Mouse (Mus musculus): Measurements from ENCODE around the gene Dll4. TPM values are rescaled to one million over a fixed set of nuclear protein-coding genes. Genes with fewer than 3 reads are reported as not detected.

Dll4 gene
- 4.8 and 5.5 TPM in 2 replicates for polyA plus RNA-seq (2015; fragmentation: Nextera tagmentation; extraction: Ambion mirVana)

GRCm38 (mm10) chr2:119325568-119326143 is at the start of gene Dll4:
TSS of gene Dll4 (plus strand) at chr2:119325784.
- Histone ChIP-seq H3K9ac (replicated peaks; ENCODE audit: low read depth, low read length) (peak within 1 kb of the TSS; percentile 47), H3K4me3 (replicated peaks; ENCODE audit: low read length) (peak within 1 kb of the TSS; percentile 50), H3K27ac (ENCODE audit: low read length) (no peak within 1 kb of the TSS), H3K4me1 (replicated peaks; ENCODE audit: control insufficient read depth, insufficient read depth, low read length) (peaks cover 57% of the 10 kb centered on the region), H3K36me3 (ENCODE audit: control insufficient read depth, insufficient read depth) (no peaks in the 10 kb centered on the region), H3K27me3 (replicated peaks; ENCODE audit: control insufficient read depth, insufficient read depth, low read length) (peaks cover 68% of the 10 kb centered on the region), H3K4me2 (ENCODE audit: low read length) (peak within 1 kb of the TSS; percentile 86), H3K9me3 (ENCODE audit: control insufficient read depth, low read length) (no peaks in the 10 kb centered on the region)
- no peak for ATAC-seq
- 0% methylated on average over 33 of the region's 33 CpGs for WGBS

DNA sequence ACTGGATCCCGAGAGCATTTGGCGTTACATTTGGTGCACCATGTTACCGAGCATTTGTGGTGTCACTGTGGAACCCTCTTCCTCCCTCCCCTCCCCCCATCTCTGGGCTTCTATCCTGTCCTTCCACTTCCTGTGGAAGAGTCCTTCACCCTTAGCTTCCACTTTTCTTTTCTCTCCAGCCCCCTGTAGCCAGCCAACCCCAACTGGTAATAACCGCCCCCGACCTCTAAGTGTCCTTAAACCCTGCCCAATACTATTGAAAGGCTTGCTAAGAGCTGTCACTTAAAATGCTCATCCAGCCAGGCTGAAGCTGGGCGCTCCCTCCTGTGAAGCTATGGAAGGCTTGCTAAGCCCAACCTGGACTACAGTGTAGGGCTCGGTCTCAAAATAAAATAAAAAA is 48.7 kb upstream of the Dll4 start:
- H3K4me3 ChIP-seq (replicated peaks; ENCODE audit: low read length), result no peak overlapping the region
- 82% methylated on average over 7 of the region's 7 CpGs for WGBS
- H3K36me3 ChIP-seq (ENCODE audit: control insufficient read depth, insufficient read depth), result no peaks in the 10 kb centered on the region
- no peak overlapping the region for H3K4me2 ChIP-seq (ENCODE audit: low read length)
- no peak overlapping the region for H3K27ac ChIP-seq (ENCODE audit: low read length)
- H3K27me3 ChIP-seq (replicated peaks; ENCODE audit: control insufficient read depth, insufficient read depth, low read length), result no peaks in the 10 kb centered on the region
- no peaks in the 10 kb centered on the region for H3K9me3 ChIP-seq (ENCODE audit: control insufficient read depth, low read length)
- no peaks in the 10 kb centered on the region for H3K4me1 ChIP-seq (replicated peaks; ENCODE audit: control insufficient read depth, insufficient read depth, low read length)
- no peak overlapping the region for H3K9ac ChIP-seq (replicated peaks; ENCODE audit: low read depth, low read length)
- no peak for ATAC-seq

- Histone ChIP-seq H3K4me3 (replicated peaks; ENCODE audit: low read length) (no peak overlapping the region), H3K4me1 (replicated peaks; ENCODE audit: control insufficient read depth, insufficient read depth, low read length) (no peaks in the 10 kb centered on the region), H3K27me3 (replicated peaks; ENCODE audit: control insufficient read depth, insufficient read depth, low read length) (no peaks in the 10 kb centered on the region), H3K27ac (ENCODE audit: low read length) (no peak overlapping the region), H3K9me3 (ENCODE audit: control insufficient read depth, low read length) (no peaks in the 10 kb centered on the region), H3K36me3 (ENCODE audit: control insufficient read depth, insufficient read depth) (no peaks in the 10 kb centered on the region), H3K9ac (replicated peaks; ENCODE audit: low read depth, low read length) (no peak overlapping the region), H3K4me2 (ENCODE audit: low read length) (no peak overlapping the region)
- ATAC-seq, result no peak
- WGBS, result 86% methylated on average over 23 of the region's 23 CpGs
Measured at GRCm38 (mm10) chr2:119277810-119278209, 47.8 kb upstream of the Dll4 start.

DNA sequence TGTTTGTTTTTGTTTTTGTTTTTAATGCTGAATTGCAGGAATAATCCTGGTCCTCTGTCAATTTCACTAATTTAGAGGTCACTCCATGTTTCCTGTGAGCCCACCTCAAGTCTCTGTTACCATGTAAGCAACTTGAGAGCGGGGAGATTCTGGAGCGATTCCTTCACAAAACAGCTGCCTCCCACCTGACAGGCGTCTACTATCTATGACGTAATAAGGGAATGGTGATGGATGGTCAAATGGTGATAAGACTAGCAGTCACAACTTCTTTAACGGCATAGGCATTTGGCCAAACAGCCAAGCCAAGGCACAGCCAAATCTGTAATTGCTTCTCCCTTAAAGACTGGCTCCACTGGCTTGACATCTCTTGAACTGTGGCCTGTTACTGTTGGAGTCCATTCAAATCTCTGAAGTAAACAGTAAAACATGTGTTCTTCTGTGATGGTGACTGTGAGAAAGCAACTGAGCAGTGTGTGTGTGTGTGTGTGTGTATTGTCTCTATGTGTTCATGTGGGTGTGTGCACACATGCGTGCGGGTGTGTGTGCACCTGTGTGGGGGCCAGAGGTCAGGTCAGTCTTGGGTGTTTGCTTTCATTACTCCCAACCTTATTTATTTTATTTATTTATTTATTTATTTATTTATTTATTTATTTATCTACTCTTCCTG is 43.6 kb upstream of the Dll4 start:
- H3K4me3 ChIP-seq (replicated peaks; ENCODE audit: low read length), result no peak overlapping the region
- H3K9me3 ChIP-seq (ENCODE audit: control insufficient read depth, low read length), result no peaks in the 10 kb centered on the region
- WGBS, result 88% methylated on average over 7 of the region's 7 CpGs
- ATAC-seq, result no peak
- no peak overlapping the region for H3K27ac ChIP-seq (ENCODE audit: low read length)
- H3K9ac ChIP-seq (replicated peaks; ENCODE audit: low read depth, low read length), result no peak overlapping the region
- no peak overlapping the region for H3K4me2 ChIP-seq (ENCODE audit: low read length)
- H3K36me3 ChIP-seq (ENCODE audit: control insufficient read depth, insufficient read depth), result no peaks in the 10 kb centered on the region
- H3K4me1 ChIP-seq (replicated peaks; ENCODE audit: control insufficient read depth, insufficient read depth, low read length), result no peaks in the 10 kb centered on the region
- no peaks in the 10 kb centered on the region for H3K27me3 ChIP-seq (replicated peaks; ENCODE audit: control insufficient read depth, insufficient read depth, low read length)

DNA sequence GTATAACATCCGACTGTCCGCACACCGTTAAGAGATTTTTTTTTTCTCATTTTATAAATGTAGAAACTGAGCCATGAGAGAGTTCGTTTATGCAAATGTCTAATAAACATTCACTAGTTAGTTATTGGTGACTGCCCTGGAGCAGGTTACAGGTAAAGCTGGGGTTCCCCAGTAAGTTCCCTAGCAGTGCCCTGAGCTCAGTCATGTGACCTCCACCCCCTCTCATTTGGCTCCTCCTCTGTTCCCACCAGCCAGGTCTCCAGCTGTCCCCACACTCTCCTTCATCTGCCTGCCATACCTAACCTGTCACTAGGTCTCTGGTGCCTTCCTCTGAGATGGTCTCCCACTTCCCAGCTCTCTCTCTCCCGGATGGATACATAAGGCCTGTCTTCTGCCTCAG is 38.2 kb upstream of the Dll4 start:
- H3K9ac ChIP-seq (replicated peaks; ENCODE audit: low read depth, low read length), result no peak overlapping the region

GRCm38 (mm10) chr2:119288270-119288882 is 37.2 kb upstream of the Dll4 start, which contains the start of gene Vps18:
TSS of gene Vps18 (plus strand) at chr2:119288740.
- Histone ChIP-seq H3K4me1 (replicated peaks; ENCODE audit: control insufficient read depth, insufficient read depth, low read length) (peaks cover 17% of the 10 kb centered on the region), H3K4me3 (replicated peaks; ENCODE audit: low read length) (peak within 1 kb of the TSS; percentile 78), H3K9ac (replicated peaks; ENCODE audit: low read depth, low read length) (peak within 1 kb of the TSS; percentile 80), H3K9me3 (ENCODE audit: control insufficient read depth, low read length) (no peaks in the 10 kb centered on the region), H3K27ac (ENCODE audit: low read length) (peak within 1 kb of the TSS; percentile 76), H3K27me3 (replicated peaks; ENCODE audit: control insufficient read depth, insufficient read depth, low read length) (no peaks in the 10 kb centered on the region), H3K4me2 (ENCODE audit: low read length) (peak within 1 kb of the TSS; percentile 83), H3K36me3 (ENCODE audit: control insufficient read depth, insufficient read depth) (peaks cover 2% of the 10 kb centered on the region; the same call in 1 of the 2 replicates)
- peak; percentile 95 for ATAC-seq
- WGBS, result under 1% methylated on average over 31 of the region's 31 CpGs

More for the DNA sequence above, 38.2 kb upstream of the Dll4 start:
- H3K36me3 ChIP-seq (ENCODE audit: control insufficient read depth, insufficient read depth), result no peaks in the 10 kb centered on the region
- no peak for ATAC-seq
- H3K4me2 ChIP-seq (ENCODE audit: low read length), result no peak overlapping the region
- H3K27me3 ChIP-seq (replicated peaks; ENCODE audit: control insufficient read depth, insufficient read depth, low read length), result no peaks in the 10 kb centered on the region
- H3K9me3 ChIP-seq (ENCODE audit: control insufficient read depth, low read length), result no peaks in the 10 kb centered on the region
- no peak overlapping the region for H3K27ac ChIP-seq (ENCODE audit: low read length)
- 89% methylated on average over 5 of the region's 5 CpGs for WGBS
- H3K4me3 ChIP-seq (replicated peaks; ENCODE audit: low read length), result no peak overlapping the region
- peaks cover 17% of the 10 kb centered on the region for H3K4me1 ChIP-seq (replicated peaks; ENCODE audit: control insufficient read depth, insufficient read depth, low read length)

DNA sequence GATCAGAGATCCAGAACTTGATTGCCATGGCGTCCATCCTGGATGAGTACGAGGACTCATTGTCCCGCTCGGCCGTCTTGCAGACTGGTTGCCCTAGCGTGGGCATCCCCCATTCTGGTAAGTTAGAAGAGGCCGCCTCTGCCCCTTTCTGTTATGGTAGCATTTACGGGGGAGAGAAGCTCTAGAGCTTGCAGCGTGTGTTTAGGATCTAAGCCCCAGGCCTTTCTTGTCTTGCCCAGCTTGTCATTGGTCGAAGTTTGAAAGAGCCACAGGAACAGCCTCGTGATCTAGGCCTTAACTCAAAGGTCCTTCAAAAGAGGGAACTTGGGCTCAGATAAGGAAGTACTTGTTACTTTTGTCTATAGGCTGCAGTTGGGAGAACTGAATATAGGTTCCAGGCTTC is 36.6 kb upstream of the Dll4 start:
- Histone ChIP-seq H3K4me3 (replicated peaks; ENCODE audit: low read length) (peak overlapping the region; percentile 78), H3K36me3 (ENCODE audit: control insufficient read depth, insufficient read depth) (peaks cover 2% of the 10 kb centered on the region; the same call in 1 of the 2 replicates), H3K4me2 (ENCODE audit: low read length) (peak overlapping the region; percentile 83), H3K9me3 (ENCODE audit: control insufficient read depth, low read length) (no peaks in the 10 kb centered on the region), H3K27me3 (replicated peaks; ENCODE audit: control insufficient read depth, insufficient read depth, low read length) (no peaks in the 10 kb centered on the region), H3K4me1 (replicated peaks; ENCODE audit: control insufficient read depth, insufficient read depth, low read length) (peaks cover 17% of the 10 kb centered on the region), H3K9ac (replicated peaks; ENCODE audit: low read depth, low read length) (peak overlapping the region; percentile 80), H3K27ac (ENCODE audit: low read length) (no peak overlapping the region; the same call in 1 of the 2 replicates)
- WGBS, result under 1% methylated on average over 11 of the region's 11 CpGs
- peak; percentile 29 for ATAC-seq

GRCm38 (mm10) chr2:119292281-119292680 is 33.3 kb upstream of the Dll4 start:
- WGBS, result 92% methylated on average over 5 of the region's 5 CpGs
- H3K4me1 ChIP-seq (replicated peaks; ENCODE audit: control insufficient read depth, insufficient read depth, low read length), result peaks cover 17% of the 10 kb centered on the region
- no peaks in the 10 kb centered on the region for H3K9me3 ChIP-seq (ENCODE audit: control insufficient read depth, low read length)
- no peak for ATAC-seq
- H3K36me3 ChIP-seq (ENCODE audit: control insufficient read depth, insufficient read depth), result peaks cover 17% of the 10 kb centered on the region
- H3K4me3 ChIP-seq (replicated peaks; ENCODE audit: low read length), result no peak overlapping the region
- no peaks in the 10 kb centered on the region for H3K27me3 ChIP-seq (replicated peaks; ENCODE audit: control insufficient read depth, insufficient read depth, low read length)
- no peak overlapping the region for H3K9ac ChIP-seq (replicated peaks; ENCODE audit: low read depth, low read length)
- no peak overlapping the region for H3K4me2 ChIP-seq (ENCODE audit: low read length)
- no peak overlapping the region for H3K27ac ChIP-seq (ENCODE audit: low read length)

DNA sequence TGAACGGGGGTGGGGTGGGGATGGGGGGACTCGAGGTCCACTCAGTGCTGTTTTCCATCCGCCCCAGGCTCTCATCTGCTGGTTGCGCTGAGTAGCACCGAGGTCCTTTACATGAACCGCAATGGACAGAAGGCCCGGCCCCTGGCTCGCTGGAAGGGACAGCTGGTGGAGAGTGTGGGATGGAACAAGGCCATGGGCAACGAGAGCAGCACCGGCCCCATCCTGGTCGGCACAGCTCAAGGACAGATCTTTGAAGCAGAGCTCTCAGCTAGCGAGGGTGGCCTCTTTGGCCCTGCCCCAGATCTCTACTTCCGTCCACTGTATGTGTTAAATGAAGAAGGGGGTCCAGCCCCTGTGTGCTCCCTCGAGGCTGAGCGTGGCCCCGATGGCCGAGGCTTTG is 32.7 kb upstream of the Dll4 start:
- WGBS, result 93% methylated on average over 17 of the region's 17 CpGs
- no peaks in the 10 kb centered on the region for H3K27me3 ChIP-seq (replicated peaks; ENCODE audit: control insufficient read depth, insufficient read depth, low read length)
- H3K9ac ChIP-seq (replicated peaks; ENCODE audit: low read depth, low read length), result no peak overlapping the region
- ATAC-seq, result no peak
- peaks cover 22% of the 10 kb centered on the region for H3K36me3 ChIP-seq (ENCODE audit: control insufficient read depth, insufficient read depth)
- peaks cover 16% of the 10 kb centered on the region for H3K4me1 ChIP-seq (replicated peaks; ENCODE audit: control insufficient read depth, insufficient read depth, low read length)
- no peaks in the 10 kb centered on the region for H3K9me3 ChIP-seq (ENCODE audit: control insufficient read depth, low read length)
- no peak overlapping the region for H3K27ac ChIP-seq (ENCODE audit: low read length)
- H3K4me3 ChIP-seq (replicated peaks; ENCODE audit: low read length), result no peak overlapping the region
- H3K4me2 ChIP-seq (ENCODE audit: low read length), result no peak overlapping the region
